In the genomic region with DNA sequence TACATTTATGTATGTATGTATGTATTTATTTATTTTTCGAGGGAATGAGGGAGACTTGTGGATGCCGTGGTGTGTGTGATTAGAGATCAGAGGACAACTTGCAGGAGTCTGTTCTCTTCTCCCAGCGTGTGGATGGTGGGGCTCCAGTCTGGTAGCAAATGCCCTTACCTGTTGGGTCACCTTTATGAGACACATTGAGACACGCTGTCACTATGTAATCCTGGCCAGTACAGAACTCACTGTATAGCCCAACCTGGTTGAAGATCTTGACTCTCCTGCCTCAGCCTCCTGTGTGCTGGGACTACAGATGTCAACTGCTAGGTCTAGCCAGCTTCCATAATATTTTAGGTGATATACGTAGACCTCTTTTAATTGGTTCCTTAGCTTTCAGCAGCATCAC, we compare ENCODE assay signal across 29 mouse cellular contexts. TPM values are rescaled to one million over a fixed set of nuclear protein-coding genes. Genes with fewer than 3 reads are reported as not detected.
"Had no signal": no experiment of that assay in that cellular context is flagged by ENCODE, and none has a peak within 500 bp of the region (broad histone marks: within the 10 kb centered on the region; RNA-seq: fewer than 3 reads in every experiment).

No protein-coding gene starts in this region.

- H3K27me3 ChIP-seq: heart, embryonic 13.5 days; heart, embryonic 15.5 days; hindbrain, embryonic 15.5 days; kidney, embryonic 15.5 days had no signal

- DNase-seq: gastrocnemius, postnatal 14 days; gastrocnemius, postnatal 36 days; heart, adult 11 months; heart, adult 2 months; heart, postnatal 14 days; heart, postnatal 36 days; kidney, adult 11 months; kidney, adult 2 months; kidney, adult 9 months; kidney, postnatal 25 days; kidney, postnatal 4 days; liver had no signal

- H3K36me3 ChIP-seq: heart, embryonic 13.5 days; heart, embryonic 15.5 days; hindbrain, embryonic 13.5 days; hindbrain, embryonic 15.5 days; kidney, embryonic 15.5 days; limb, embryonic 10.5 days; limb, embryonic 12.5 days; liver, embryonic 12.5 days had no signal

- H3K27ac ChIP-seq: heart, adult 2 months; heart, embryonic 13.5 days; heart, embryonic 15.5 days; hindbrain, embryonic 13.5 days; hindbrain, embryonic 15.5 days; hindbrain, postnatal 0 days; kidney, embryonic 15.5 days; kidney, postnatal 0 days; layer of hippocampus, adult 2 months; left cerebral cortex, adult 2 months; limb, embryonic 10.5 days; limb, embryonic 12.5 days; liver, embryonic 12.5 days had no signal

- ATAC-seq: hindbrain, postnatal 0 days; intestine, embryonic 16.5 days; liver, embryonic 12.5 days had no signal

- H3K9ac ChIP-seq: heart, embryonic 13.5 days; heart, embryonic 15.5 days; hindbrain, embryonic 13.5 days; hindbrain, embryonic 15.5 days; kidney, embryonic 15.5 days; limb, embryonic 12.5 days; liver, embryonic 12.5 days had no signal

- H3K4me2 ChIP-seq: heart, embryonic 11.5 days; heart, embryonic 13.5 days; heart, embryonic 15.5 days; hindbrain, embryonic 13.5 days; hindbrain, embryonic 15.5 days; kidney, embryonic 15.5 days; limb, embryonic 12.5 days; liver, embryonic 12.5 days had no signal

- H3K4me3 ChIP-seq: heart, adult 2 months; heart, embryonic 13.5 days; heart, embryonic 15.5 days; hindbrain, embryonic 13.5 days; hindbrain, embryonic 15.5 days; kidney, embryonic 15.5 days; layer of hippocampus, adult 2 months; left cerebral cortex, adult 2 months; limb, embryonic 10.5 days; limb, embryonic 12.5 days; liver, embryonic 12.5 days had no signal

- H3K9me3 ChIP-seq: heart, embryonic 13.5 days; heart, embryonic 15.5 days; hindbrain, embryonic 13.5 days; hindbrain, embryonic 15.5 days; kidney, embryonic 15.5 days; limb, embryonic 10.5 days; limb, embryonic 12.5 days; liver, embryonic 12.5 days had no signal

RNA-seq across cellular contexts. Expression of a gene that starts 4.2 kb away (rescaled TPM):
- total RNA-seq: hematopoietic stem cell, adult 5-6 weeks had no signal

RNA-seq across cellular contexts. Expression of a gene that starts 17.5 kb away (rescaled TPM):
- total RNA-seq: hematopoietic stem cell, adult 5-6 weeks; layer of hippocampus, postnatal 10 days had no signal

RNA-seq across cellular contexts. Expression of a gene that starts 56.7 kb away (rescaled TPM):
- total RNA-seq: gastrocnemius, adult 8-10 months; gastrocnemius, postnatal 36 days; hematopoietic stem cell, adult 5-6 weeks had no signal
